Mouse (Mus musculus) c-Kit-negative CD71-positive TER-119-positive erythroid progenitor cells, embryonic 14.5 days (primary cell): ENCODE measurements around the gene Cad.

Source experiments
- DNase-seq: peaks from one replicate; pipeline ENCODE4 v3.0.0-alpha.2; 2013; ENCODE audit warnings: low read depth, low spot score

The Cad gene

DNA sequence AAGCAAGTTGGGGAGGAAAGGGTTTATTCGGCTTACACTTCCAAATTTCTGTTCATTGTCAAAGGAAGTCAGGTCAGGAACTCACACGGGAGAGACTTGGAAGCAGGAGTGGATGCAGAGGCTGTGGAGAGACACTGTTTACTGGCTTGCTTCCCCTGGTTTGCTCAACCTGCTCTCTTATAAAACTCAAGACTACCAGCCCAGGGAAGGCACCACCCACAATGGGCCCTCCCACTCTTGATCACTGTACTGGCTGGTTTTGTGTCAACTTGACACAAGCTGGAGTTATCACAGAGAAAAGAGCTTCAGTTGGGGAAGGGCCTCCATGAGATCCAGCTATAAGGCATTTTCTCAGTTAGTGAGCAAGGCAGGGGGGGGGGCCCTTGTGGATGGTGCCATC lies 16.5 kb downstream of the Cad start:
- no peak for DNase-seq

DNA sequence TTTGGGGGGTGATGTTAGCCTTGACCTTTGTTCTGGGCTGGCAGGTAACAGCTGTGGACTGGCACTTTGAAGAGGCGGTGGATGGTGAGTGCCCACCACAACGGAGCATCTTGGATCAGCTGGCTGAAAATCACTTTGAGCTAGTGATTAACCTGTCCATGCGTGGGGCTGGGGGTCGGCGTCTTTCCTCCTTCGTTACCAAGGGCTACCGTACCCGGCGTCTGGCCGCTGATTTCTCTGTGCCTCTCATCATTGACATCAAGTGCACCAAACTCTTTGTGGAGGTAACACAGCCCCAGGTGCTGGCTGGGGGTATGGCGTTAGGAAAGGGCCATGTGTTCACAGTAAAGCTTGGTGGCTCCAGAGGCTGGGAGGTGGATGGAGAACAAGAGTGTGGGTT lies 17.2 kb downstream of the Cad start:
- DNase-seq: no peak

DNA sequence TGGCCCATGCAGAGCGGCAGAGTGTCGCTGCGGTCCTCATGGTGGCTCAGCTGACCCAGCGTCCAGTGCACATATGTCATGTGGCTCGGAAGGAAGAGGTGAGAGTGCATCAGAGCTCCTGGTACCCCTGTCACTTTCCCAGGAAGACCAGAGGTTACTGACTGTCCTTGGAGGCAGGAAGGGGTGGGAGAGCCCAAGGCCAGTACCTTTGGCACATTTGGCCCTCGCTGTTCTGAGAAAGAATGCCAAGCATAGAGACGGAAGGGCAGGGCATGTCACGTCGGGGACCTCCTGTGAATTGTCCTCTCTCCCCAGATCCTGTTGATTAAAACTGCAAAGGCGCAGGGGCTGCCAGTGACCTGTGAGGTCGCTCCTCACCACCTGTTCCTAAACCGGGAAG lies 18.6 kb downstream of the Cad start:
- no peak for DNase-seq

DNA sequence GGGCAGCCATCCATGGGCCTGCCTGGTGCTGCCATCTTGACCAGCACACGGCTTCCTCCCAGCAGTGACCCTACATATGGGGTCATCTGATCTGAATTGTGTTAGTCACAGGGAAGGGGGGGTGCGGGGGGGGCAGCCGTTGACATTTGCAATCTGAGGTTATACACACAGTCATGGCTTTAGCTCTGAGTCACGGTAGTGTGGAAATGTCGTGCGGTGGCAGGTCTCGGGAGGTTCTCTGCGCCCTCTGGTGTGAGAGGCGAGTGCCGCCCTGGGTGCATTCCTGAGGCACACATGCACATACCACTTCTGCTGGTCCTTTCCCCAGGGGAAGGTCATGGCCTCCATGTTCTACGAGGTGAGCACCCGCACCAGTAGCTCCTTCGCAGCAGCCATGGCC lies 21.8 kb downstream of the Cad start:
- DNase-seq: no peak

DNA sequence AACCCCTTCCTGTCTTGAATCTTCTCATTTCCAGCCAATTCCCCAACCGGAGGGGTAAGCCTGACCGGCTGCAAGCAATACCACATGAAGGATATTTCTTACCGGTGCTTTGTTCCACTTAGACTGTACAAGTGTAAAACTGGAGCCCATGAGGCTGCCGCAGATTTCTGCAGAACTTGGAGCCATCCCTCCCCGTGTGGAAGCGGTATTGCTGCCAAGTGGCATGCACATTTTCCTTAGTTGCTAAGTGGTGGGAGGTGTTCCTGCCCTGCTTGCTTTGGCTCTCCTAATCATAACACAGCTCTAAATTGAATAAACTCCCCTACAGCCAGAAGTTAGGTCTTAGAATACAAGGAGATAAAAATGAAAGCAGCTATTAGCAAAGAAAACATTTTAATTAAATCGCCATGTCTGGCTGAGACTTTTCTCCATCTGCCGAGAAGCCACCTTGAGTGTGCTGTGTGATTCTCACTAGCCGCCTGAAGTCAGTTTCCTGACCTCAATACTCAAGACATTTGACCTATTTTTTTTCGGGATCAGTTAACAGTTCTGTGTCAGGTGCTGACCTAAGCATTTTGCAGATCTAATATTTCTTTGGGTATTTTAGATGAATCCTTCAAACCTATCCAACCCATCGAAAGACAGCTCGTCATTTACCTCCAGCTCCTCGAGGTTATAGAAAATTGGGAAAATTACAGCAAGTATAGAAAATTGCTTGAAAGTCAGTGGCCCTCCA lies 25.6 kb downstream of the Cad start:
- DNase-seq: no peak

DNA sequence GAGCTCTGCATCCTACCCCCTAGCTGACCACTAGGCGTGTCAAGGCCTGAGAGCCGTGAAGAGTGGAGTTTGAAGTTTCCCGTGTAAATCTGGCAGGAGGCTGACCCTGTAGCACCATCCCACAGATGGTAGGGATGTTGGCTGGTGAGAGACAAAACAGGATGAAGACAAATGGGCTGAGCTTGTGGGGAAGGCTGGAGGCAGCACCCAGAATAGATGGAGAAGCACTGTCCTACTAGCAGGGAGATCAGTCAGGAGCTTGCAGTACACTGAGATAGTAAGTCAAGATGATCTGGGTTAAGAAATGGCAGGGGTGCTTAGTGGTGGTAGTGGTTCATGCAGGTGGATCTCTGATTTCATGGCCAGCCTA lies 26.2 kb downstream of the Cad start:
- no peak for DNase-seq

DNA sequence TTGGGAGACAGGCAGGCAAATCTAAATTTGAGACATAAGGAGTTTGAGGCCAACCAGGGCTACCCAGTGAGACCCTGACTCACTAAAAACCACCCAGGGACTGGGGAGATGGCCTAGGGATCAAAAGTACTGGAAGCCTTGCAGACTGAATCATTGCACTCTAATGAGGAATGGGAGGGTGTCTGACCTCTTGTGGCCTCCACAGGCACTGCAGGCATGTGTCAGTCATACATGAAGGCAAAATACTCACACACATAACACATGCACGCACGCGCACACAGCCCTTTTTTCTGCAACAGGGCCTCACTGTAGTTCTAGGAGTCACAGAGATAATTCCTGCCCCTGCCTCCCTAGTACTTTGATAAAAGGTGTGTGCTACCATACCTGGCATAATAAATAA lies 26.8 kb downstream of the Cad start:
- no peak for DNase-seq

- DNase-seq: no peak
These were observed 27.8 kb downstream of the Cad start for GRCm38 (mm10) chr5:31082355-31082754.

DNA sequence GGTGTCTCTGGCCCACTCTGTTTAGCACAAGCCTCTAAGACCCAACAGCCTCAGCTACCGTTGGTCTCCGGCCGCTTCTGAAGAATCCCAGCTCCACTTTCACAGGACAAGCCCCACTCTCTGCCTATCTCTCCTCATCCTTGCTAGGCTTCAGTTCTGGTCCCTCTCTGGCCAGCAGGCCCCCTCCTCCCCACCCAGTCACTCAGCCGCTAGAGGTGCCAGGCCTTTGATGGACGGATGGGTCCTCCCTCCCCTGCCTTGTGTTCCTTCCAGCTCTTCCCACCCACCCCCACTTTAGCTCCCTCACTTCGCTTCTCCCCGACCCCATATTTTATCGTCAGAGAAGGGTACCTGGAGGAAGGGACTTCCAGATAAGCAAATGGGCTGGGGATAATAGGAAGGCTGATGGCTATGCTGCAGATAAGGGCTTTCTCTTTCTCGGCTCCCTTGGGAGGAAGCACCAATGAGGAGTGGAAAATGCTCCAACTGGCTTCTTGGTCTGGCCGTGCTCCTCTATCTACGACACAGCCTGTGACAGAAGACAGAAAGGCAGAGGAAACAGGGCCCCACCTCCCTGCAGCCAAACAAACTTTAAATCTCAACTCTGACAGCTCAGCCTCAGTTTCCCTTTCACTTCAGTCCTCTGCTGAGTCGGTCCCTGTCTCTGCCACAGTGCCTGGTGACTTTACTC lies 28.5 kb downstream of the Cad start:
- DNase-seq: no peak

- no peak for DNase-seq
These were observed 29.4 kb downstream of the Cad start for GRCm38 (mm10) chr5:31083949-31084348.

DNA sequence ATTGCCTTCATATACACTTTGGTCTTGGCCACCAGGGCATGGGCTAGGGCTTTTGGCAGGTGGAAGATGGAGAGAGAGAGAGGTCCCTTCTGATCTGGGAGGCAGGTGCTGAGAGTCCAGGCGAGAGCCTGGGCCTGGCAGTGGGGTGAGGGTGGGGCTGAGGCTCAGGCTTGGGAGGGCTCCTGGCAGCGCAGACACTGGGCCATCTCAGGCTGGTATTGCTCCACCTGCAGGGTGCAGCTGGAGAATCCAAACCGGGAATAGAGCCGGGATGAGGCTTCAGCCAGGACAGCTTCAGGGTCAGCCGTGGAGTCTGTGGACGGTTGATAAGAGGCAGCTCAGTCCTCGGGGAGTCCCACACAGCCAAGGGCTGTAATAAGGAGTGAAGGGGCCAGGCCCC lies 32.0 kb downstream of the Cad start:
- no peak for DNase-seq

- no peak for DNase-seq
These were observed 32.6 kb downstream of the Cad start for GRCm38 (mm10) chr5:31087131-31087530.

DNA sequence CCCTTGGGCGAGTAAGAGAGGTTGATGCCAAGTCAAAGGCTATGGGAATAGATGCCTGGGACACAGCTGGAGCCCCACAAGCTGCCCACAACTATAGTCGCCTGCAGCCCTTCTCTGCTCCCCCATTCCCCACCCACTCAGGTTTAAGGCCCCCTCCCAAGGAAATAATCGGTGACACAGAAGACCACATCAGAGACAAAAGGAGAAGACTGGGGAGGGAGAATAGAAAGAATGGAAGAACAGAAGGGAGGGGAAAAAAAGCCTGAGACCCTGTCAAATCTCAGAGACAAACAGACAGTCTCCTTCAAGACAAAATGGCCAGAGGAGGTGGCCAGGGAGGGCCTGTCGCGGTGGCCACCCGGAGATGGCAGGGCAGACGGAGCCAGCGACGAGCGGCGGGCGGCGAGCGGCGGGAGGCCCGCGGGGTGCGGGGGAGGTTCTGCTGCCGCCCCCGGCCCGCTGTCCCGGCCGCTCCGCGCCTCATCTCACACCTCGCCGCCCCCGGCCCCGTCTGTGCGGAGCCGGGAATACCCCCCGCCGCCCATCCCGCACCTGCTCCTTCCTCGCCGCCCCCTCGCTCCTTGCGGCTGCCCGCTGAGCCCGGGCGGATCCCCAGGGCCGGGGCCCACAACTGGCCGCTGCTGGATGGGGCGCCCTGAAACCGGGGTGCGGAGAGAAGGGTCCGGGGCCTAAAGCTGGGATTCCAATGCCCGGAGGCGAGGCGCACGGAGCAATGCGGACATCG lies 37.8 kb downstream of the Cad start:
- DNase-seq: no peak

- DNase-seq: no peak
These were observed 38.8 kb downstream of the Cad start for GRCm38 (mm10) chr5:31093151-31094041.

DNA sequence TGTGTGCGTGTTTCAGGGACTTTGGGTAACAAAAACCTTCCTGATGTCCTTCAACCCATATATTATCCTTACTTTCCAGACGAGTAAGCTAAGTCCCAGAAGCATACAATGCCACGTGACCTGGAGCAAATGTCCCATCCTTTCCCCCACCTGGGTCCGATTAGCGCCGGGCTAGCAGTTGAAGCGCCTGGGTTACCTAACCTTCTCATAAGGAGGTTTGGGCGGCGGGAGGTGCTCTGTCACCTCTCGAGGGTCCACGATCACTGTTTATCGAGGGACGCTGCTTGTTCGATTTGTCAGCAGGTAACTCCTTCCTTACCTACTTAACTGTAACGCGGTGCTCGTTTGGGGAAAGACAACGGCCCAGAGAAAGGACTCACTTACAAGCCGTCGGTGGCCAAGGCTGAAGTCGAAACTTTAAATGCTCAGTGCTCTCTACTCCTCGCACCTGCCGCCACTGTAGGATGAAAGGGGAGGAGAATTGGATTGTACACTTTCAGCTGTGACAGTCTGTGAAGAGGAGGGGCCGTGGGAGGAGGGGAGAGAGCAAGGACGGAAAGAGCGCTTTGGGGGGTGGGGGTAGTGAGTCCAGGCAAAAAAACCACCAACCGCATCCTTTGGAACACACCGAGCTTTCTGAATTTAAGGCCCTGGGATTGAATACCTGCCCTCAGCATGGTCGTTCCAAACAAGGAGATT lies 39.7 kb downstream of the Cad start:
- no peak for DNase-seq

GRCm38 (mm10) chr5:31094799-31095691 lies 40.5 kb downstream of the Cad start:
- DNase-seq: no peak

DNA sequence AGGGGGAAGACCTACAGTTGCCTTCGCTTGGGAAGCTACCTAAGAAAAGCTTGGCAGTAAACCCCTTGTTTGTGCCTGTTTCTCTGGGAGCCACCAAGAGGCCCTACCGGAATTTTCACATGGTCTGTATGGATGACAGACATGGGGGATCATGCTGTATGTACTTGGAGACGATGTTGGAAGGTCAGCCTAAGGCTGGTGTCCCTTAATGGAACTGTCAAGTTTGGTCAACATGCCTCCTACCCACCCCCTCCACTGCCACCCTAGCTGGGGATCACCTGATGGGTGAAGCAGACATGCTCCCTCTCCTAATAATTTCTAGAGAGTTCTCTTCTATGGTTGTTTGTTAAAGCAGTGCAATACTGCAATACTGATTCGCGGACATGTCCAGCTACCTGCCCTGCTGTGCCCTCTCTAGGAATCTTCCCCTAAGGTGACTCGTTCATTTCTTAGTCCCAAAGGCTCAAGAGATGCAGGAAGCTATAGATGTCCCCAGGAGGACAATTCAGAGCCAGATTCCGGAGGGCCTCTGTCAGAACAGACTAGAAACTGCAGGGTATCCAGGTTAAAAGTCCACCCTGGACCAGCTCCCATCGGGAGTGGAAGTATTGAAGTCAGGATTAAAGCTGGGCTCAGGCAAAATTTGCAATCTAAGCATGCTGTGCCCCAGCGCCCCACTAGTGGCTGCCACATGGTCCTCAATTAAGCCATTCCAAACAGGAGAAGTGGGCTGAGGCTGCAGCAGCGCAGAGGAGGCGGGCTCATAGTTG lies 41.3 kb downstream of the Cad start:
- DNase-seq: no peak

DNA sequence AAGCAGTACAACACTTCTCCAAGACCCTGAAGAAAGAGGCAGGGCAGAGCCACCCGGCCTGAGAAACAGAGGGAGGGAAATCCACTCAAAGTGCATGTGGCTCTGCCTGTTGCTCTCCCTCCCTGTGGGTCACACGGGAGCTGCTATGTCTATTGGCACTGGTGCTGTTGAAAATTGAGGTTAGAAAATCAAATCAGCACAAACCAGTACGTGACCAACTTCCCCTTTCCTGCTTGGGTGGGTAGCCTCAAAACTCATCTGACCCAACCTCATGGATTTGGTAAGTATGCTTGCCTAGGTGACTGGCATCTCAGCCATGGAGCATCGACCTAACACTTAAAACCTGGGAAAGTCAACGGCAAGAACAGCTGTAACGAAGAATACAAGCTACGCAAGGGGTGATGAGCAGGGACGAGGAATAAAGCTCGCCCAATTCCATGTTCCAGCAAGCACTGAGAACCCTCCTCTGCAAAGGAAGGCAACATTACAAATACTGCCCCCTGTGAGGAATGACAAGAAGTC lies 51.3 kb downstream of the Cad start, which contains the start of gene Dnajc5g:
Gene Dnajc5g, plus strand, starts transcription at position 472 of the 522 bp plus-strand sequence.
- no peak for DNase-seq

- no peak for DNase-seq
These were observed 53.5 kb downstream of the Cad start, which contains the start of gene Slc30a3 for GRCm38 (mm10) chr5:31108000-31108490. Gene Slc30a3, minus strand, starts transcription at chr5:31108237.
